Mouse (Mus musculus) neural tube, embryonic 11.5 days (tissue): Measurements from ENCODE around the gene Itih5. TPM values are rescaled to one million over a fixed set of nuclear protein-coding genes. Genes with fewer than 3 reads are reported as not detected.

Source experiments
- ATAC-seq: fragments of 200-750 bp; cut with Nextera tagmentation; 2 replicates; pipeline ENCODE4 v1.8.0; 2017; ENCODE audit warnings: moderate number of reproducible peaks, mild to moderate bottlenecking, moderate TSS enrichment, moderate library complexity; ENCODE audit not compliant: insufficient read depth, low FRiP score, low TSS enrichment
- DNase-seq: peaks from one replicate; pipeline ENCODE4 v3.0.0-alpha.2; 2015; ENCODE audit warnings: low spot score
- H3K27ac ChIP-seq: fragments of 300-500 bp; sonication (generic); 2 replicates; pipeline ENCODE4 v1.5.1; 2014; ENCODE audit warnings: low read depth, mild to moderate bottlenecking, low read length
- H3K27me3 ChIP-seq: fragments of 300-500 bp; sonication (generic); 2 replicates; pipeline ENCODE4 v1.6.1; 2014; ENCODE audit warnings: mild to moderate bottlenecking, low read length, mixed read lengths; ENCODE audit not compliant: control insufficient read depth, insufficient read depth
- H3K36me3 ChIP-seq: fragments of 300-500 bp; sonication (generic); 2 replicates; pipeline ENCODE4 v1.6.1; 2014; ENCODE audit warnings: mild to moderate bottlenecking, low read length, moderate library complexity, mixed read lengths; ENCODE audit not compliant: control insufficient read depth, insufficient read depth
- H3K4me1 ChIP-seq: fragments of 300-500 bp; sonication (generic); 2 replicates; pipeline ENCODE4 v1.6.1; 2014; ENCODE audit warnings: low read length, mixed read lengths; ENCODE audit not compliant: control insufficient read depth, insufficient read depth
- H3K4me2 ChIP-seq: fragments of 300-500 bp; sonication (generic); 2 replicates; pipeline ENCODE4 v1.6.1; 2014; ENCODE audit warnings: low read depth, mild to moderate bottlenecking, moderate library complexity
- H3K4me3 ChIP-seq: fragments of 300-500 bp; sonication (generic); 2 replicates; pipeline ENCODE4 v1.5.1; 2014; ENCODE audit warnings: low read depth, low read length
- H3K9ac ChIP-seq: fragments of 300-500 bp; sonication (generic); 2 replicates; pipeline ENCODE4 v1.6.1; 2014; ENCODE audit warnings: mild to moderate bottlenecking, low read length
- H3K9me3 ChIP-seq: fragments of 300-500 bp; sonication (generic); 2 replicates; pipeline ENCODE4 v1.6.1; 2016; ENCODE audit warnings: low read length; ENCODE audit not compliant: control insufficient read depth
- WGBS: fragments of 180-500 bp; shearing (Covaris S2); extraction: QIAGEN DNeasy Blood & Tissue Kit; methylation state at CpG from one replicate; pipeline ENCODE4 v1.1.7; 2014; 5-methylcytosine and 5-hydroxymethylcytosine counted together
- polyA plus RNA-seq: library from polyadenylated mRNA; unstranded; fragments of >200 nt; fragmentation: Nextera tagmentation; extraction: Ambion mirVana; gene quantifications from 2 replicates; pipeline ENCODE4 v1.2.1, GENCODE M21; 2014

Itih5 gene
- polyA plus RNA-seq, 1 experiment from 2014 or later: 5.0 TPM

GRCm38 (mm10) chr2:10147176-10147575, 6.2 kb upstream of the Itih5 start:
- no peak overlapping the region for H3K27ac ChIP-seq
- H3K4me2 ChIP-seq: no peak overlapping the region
- H3K4me3 ChIP-seq: no peak overlapping the region
- no peaks in the 10 kb centered on the region for H3K9me3 ChIP-seq
- ATAC-seq: no peak
- 77% methylated on average over 8 of the region's 8 CpGs for WGBS
- no peaks in the 10 kb centered on the region for H3K4me1 ChIP-seq
- H3K36me3 ChIP-seq: no peaks in the 10 kb centered on the region
- H3K9ac ChIP-seq: no peak overlapping the region
- DNase-seq: no peak
- no peaks in the 10 kb centered on the region for H3K27me3 ChIP-seq

GRCm38 (mm10) chr2:10152590-10152989, 781 bp upstream of the Itih5 start:
- WGBS: 85% methylated on average over 5 of the region's 5 CpGs
- ATAC-seq (no peak), DNase-seq (no peak)
- Histone ChIP-seq H3K4me3 (no peak overlapping the region), H3K36me3 (no peaks in the 10 kb centered on the region), H3K4me1 (0 out of 2 replicates have a peak, but pooled peaks cover 5% of the 10 kb centered on the region), H3K9me3 (no peaks in the 10 kb centered on the region), H3K4me2 (no peak overlapping the region), H3K27me3 (no peaks in the 10 kb centered on the region), H3K27ac (no peak overlapping the region), H3K9ac (no peak overlapping the region)

- no peak for DNase-seq
- WGBS: 89% methylated on average over 10 of the region's 10 CpGs
- 0 out of 2 replicates have a peak, but pooled peaks cover 5% of the 10 kb centered on the region for H3K4me1 ChIP-seq
- no peak for ATAC-seq
- H3K27me3 ChIP-seq: no peaks in the 10 kb centered on the region
- H3K4me3 ChIP-seq: no peak overlapping the region
- no peak overlapping the region for H3K4me2 ChIP-seq
- no peaks in the 10 kb centered on the region for H3K36me3 ChIP-seq
- H3K9ac ChIP-seq: no peak overlapping the region
- no peak overlapping the region for H3K27ac ChIP-seq
- H3K9me3 ChIP-seq: no peaks in the 10 kb centered on the region
These were observed 3.8 kb downstream of the Itih5 start for GRCm38 (mm10) chr2:10157184-10157583.

- Histone ChIP-seq H3K4me3 (no peak overlapping the region), H3K9ac (no peak overlapping the region)
- WGBS: 91% methylated on average over 4 of the region's 4 CpGs
These were observed 8.6 kb downstream of the Itih5 start for GRCm38 (mm10) chr2:10162011-10162410.

GRCm38 (mm10) chr2:10166635-10167034, 13.3 kb downstream of the Itih5 start:
- H3K9ac ChIP-seq: no peak overlapping the region
- H3K27ac ChIP-seq: no peak overlapping the region
- no peaks in the 10 kb centered on the region for H3K9me3 ChIP-seq
- WGBS: 62% methylated on average over 6 of the region's 6 CpGs
- no peak overlapping the region for H3K4me3 ChIP-seq
- H3K4me2 ChIP-seq: no peak overlapping the region
- DNase-seq (no peak), ATAC-seq (no peak)
- no peaks in the 10 kb centered on the region for H3K4me1 ChIP-seq
- no peaks in the 10 kb centered on the region for H3K36me3 ChIP-seq
- no peaks in the 10 kb centered on the region for H3K27me3 ChIP-seq

More at GRCm38 (mm10) chr2:10162011-10162410, 8.6 kb downstream of the Itih5 start:
- Histone ChIP-seq H3K27me3 (no peaks in the 10 kb centered on the region), H3K4me2 (no peak overlapping the region), H3K9me3 (no peaks in the 10 kb centered on the region), H3K4me1 (no peaks in the 10 kb centered on the region), H3K36me3 (no peaks in the 10 kb centered on the region), H3K27ac (no peak overlapping the region)
- DNase-seq: no peak
- no peak for ATAC-seq

GRCm38 (mm10) chr2:10167283-10167682, 13.9 kb downstream of the Itih5 start:
- no peak overlapping the region for H3K4me3 ChIP-seq
- no peak for ATAC-seq

GRCm38 (mm10) chr2:10168016-10168415, 14.6 kb downstream of the Itih5 start:
- ATAC-seq (no peak), DNase-seq (no peak)

More at GRCm38 (mm10) chr2:10167283-10167682, 13.9 kb downstream of the Itih5 start:
- H3K4me2 ChIP-seq: no peak overlapping the region
- H3K36me3 ChIP-seq: no peaks in the 10 kb centered on the region
- no peaks in the 10 kb centered on the region for H3K27me3 ChIP-seq
- no peaks in the 10 kb centered on the region for H3K9me3 ChIP-seq
- no peak overlapping the region for H3K27ac ChIP-seq
- 86% methylated on average over 11 of the region's 11 CpGs for WGBS
- no peak for DNase-seq
- no peaks in the 10 kb centered on the region for H3K4me1 ChIP-seq
- no peak overlapping the region for H3K9ac ChIP-seq

GRCm38 (mm10) chr2:10169991-10170390, 16.6 kb downstream of the Itih5 start:
- H3K27ac ChIP-seq: no peak overlapping the region
- no peak for ATAC-seq
- H3K27me3 ChIP-seq: no peaks in the 10 kb centered on the region
- H3K4me3 ChIP-seq: no peak overlapping the region
- no peak overlapping the region for H3K9ac ChIP-seq
- DNase-seq: no peak
- no peaks in the 10 kb centered on the region for H3K36me3 ChIP-seq
- WGBS: 89% methylated on average over 16 of the region's 16 CpGs
- H3K9me3 ChIP-seq: no peaks in the 10 kb centered on the region
- H3K4me1 ChIP-seq: no peaks in the 10 kb centered on the region
- H3K4me2 ChIP-seq: no peak overlapping the region

More at GRCm38 (mm10) chr2:10168016-10168415, 14.6 kb downstream of the Itih5 start:
- Histone ChIP-seq H3K9me3 (no peaks in the 10 kb centered on the region), H3K27me3 (no peaks in the 10 kb centered on the region), H3K4me2 (no peak overlapping the region), H3K9ac (no peak overlapping the region), H3K27ac (no peak overlapping the region), H3K4me3 (no peak overlapping the region), H3K4me1 (no peaks in the 10 kb centered on the region), H3K36me3 (no peaks in the 10 kb centered on the region)
- 64% methylated on average over 8 of the region's 8 CpGs for WGBS

GRCm38 (mm10) chr2:10193553-10193952, 40.2 kb downstream of the Itih5 start:
- Histone ChIP-seq H3K27me3 (no peaks in the 10 kb centered on the region), H3K4me1 (no peaks in the 10 kb centered on the region), H3K9me3 (no peaks in the 10 kb centered on the region), H3K4me2 (no peak overlapping the region), H3K36me3 (no peaks in the 10 kb centered on the region), H3K27ac (no peak overlapping the region), H3K9ac (no peak overlapping the region), H3K4me3 (no peak overlapping the region)
- DNase-seq (no peak), ATAC-seq (no peak)
- 67% methylated on average over 3 of the region's 3 CpGs for WGBS
